Mouse (Mus musculus) lung, postnatal 0 days (tissue): ENCODE results near the gene Mcm3.
"Not testable (repeated sequence)": the region's sequence is repeated elsewhere in the genome, so short reads cannot be mapped to it uniquely, and the experiment has no call there.

Source experiments
- CTCF ChIP-seq: IDR thresholded peaks from 2 replicates; pipeline ENCODE4 v1.5.1; 2016; ENCODE audit warnings: antibody characterized with exemption, mild to moderate bottlenecking
- EP300 ChIP-seq: IDR thresholded peaks from 2 replicates; pipeline ENCODE4 v1.6.1; 2016; ENCODE audit warnings: antibody characterized with exemption, mild to moderate bottlenecking, control low read depth

DNA sequence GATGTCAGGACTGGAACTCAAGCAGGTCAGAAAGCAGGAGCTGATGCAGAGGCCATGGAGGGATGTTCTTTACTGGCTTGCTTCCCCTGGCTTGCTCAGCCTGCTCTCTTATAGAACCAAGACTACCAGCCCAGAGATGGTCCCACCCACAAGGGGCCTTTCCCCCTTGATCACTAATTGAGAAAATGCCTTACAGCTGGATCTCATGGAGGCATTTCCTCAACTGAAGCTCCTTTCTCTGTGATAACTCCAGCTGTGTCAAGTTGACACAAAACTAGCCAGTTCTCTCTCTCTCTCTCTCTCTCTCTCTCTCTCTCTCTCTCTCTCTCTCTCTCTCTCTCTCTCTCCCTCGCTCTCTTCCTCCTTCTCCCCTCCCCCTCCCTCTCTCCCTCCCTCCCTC lies 29.6 kb downstream of the Mcm3 start, which contains the start of gene Il17f:
- TF ChIP-seq CTCF, EP300: not testable (repeated sequence)
